Mouse (Mus musculus): ENCODE data around the gene Pdcd1lg2.

GRCm38 (mm10) chr19:29414513-29414912 is 3.8 kb downstream of the Pdcd1lg2 start:
- no peak for TF ChIP-seq CTCF (IDR thresholded peaks at IDR 0.05; ENCODE audit: low read depth, low read length)
- no peak for TF ChIP-seq POLR2A (IDR thresholded peaks at IDR 0.05; ENCODE audit: borderline replicate concordance, low read depth, low read length)

Measured in bone marrow macrophage, adult 2 months (primary cell).